Mouse (Mus musculus) adrenal gland, adult 2 months (tissue): Measurements from ENCODE around the gene Pard3. TPM values are rescaled to one million over a fixed set of nuclear protein-coding genes. Genes with fewer than 3 reads are reported as not detected.
A peak's percentile ranks its signal among the peaks of the same experiment; 100 is the strongest.

Experiments
- DNase-seq: peaks from one replicate; pipeline ENCODE4 v3.0.0; 2021
- polyA plus RNA-seq: library from polyadenylated mRNA; depleted of rRNA; stranded (reverse); fragments of >200 nt; gene quantifications from 2 replicates; pipeline ENCODE4 v1.2.3, GENCODE M21; 2012
- total RNA-seq, 2 experiments: library from RNA; stranded (reverse); gene quantifications; 2 replicates each; pipeline ENCODE4 v1.2.3; 2021

Pard3 gene
- total and polyA plus RNA-seq, 3 experiments: 31.4 to 56.9 (median 45.4) TPM

GRCm38 (mm10) chr8:127292307-127292706, 228.6 kb downstream of the Pard3 start:
- no peak for DNase-seq

DNA sequence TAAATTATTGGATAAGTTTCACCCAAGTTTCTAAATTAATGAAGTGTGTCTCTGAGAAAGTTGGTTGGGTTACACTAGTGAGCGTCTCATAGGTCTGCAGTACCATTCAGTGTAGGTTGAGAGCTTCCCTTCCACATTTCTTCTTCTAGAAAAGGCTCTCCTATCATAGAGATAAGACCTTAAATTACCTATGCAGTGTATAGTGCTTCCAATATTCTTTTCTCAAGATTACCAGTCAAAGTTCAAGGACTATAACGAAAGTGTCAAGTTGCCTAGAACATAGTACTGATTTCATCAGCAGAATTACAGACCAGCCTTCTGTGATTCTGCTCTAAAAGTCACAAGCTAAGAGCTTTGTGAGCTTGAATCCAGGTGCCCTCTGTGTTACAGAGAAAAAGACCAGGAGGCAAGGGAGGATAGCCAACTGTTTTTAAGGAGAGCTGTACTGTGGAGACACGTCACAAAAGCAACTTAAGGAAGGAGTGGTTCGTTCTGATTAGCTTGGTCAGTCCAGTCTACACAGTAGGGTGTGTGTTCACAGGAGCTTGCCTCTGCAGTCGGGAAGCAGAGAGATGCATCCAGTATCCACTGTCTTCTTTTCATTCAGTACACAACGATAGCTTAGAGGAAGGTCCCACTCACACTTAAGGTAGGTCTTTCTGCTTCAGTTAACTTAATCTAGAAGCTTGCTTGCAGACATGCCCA, 229.5 kb downstream of the Pard3 start:
- no peak for DNase-seq

DNA sequence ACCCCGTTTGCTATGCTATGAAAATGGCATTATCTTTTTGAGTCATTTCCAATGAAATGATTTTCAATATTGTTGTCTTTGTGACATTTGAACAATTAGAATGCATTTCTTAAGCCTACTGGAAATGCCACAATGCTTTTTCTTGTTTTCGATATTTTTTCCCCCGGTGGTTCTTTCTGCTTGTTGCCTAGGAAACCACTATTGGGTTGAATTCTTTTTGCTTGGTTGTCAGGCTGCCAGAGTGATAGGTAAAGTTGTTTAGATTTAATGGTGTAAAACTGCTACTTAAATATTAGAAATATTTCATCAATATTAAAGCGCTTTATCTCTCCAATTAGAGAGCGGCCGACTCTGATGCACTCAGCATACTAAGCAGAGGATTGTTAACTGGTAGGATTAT, 230.4 kb downstream of the Pard3 start:
- no peak for DNase-seq

- DNase-seq: no peak
Measured at GRCm38 (mm10) chr8:127295848-127296247, 232.2 kb downstream of the Pard3 start.

DNA sequence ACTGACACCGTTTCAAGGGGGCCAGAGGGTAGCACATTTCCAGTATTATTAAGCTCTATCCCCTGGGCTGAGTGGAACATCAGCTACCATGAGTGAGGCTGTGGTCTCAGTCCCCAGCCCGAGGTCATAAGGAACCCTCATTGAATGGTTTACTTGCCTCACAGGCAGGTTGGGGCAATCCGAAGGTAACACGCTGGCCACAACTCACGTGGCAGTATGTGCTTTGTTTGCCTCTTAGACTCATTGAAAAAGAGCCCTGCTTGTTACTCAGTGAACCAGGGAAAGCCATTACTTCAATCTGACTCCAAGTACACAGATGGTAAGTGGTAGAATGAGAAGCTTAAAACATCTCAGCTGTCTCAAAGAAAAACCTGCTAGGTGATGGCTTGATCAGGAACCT, 236.8 kb downstream of the Pard3 start:
- no peak for DNase-seq

DNA sequence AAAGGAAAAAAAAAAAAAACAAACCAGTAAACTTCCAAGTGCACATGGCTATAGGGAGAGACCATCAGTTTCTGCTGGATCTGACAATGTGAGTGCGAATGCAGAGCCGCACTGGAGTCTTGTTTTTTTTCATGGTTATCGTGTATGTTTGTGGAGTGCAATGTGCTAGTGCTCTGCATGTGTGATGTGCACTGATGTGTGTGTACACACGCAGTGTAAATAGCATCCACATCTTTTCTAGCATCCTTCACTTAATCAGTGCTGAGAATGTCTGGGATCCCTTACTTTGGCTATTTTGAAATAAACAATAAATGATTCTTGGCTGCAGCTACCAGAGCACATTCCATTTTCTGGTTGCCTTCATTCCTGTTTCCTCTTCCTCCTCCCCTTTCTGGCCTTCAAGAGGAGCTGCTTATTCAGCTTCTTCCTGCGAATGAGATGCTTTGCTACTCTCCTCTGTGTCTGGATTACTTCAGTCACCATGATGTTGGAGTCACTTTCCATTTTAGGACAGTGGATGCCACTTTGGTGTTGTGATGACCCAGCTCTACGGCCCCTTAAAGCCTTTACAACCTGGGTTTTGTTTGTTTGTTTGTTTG, 239.3 kb downstream of the Pard3 start:
- no peak for DNase-seq

DNA sequence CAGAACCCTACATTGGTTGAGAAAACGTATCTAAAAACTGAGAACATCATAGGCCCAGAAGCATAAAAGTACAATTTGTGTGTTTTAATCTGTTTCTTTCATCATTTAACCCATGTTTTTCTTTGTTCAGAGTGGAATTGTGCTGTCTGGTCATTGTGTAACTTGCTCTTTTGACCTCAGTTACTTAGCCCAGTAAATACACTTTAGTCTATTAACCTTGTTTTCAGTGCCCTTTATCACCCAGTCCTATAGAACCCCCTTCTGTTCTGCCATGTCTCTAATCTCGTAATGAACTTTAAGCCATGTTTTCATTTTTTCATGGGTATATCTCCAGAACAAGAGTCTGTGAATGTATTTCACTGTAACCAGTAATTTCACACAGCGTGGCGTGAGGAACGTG, 243.3 kb downstream of the Pard3 start:
- no peak for DNase-seq

DNA sequence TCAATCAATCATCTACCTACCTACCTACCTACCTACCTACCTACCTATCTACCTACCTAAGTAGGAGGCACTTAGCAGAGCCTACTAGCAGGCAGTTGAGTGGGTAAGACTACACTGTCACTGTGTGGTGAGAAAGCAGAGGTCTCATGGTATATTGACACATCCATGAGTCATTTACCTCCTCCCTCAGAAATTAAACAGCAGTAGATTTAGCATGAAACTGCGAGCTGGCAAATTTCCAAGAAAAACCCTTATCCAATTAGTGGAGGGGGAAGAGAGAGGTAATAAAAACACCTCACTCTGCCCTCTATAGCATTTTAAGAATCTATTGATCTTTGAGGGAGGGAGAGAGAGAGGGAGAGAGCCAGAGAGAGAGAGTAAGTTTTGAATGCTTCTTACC, 245.7 kb downstream of the Pard3 start:
- no peak for DNase-seq

- DNase-seq: no peak
Measured at GRCm38 (mm10) chr8:127315811-127316210, 252.1 kb downstream of the Pard3 start.

- peak; percentile 8 for DNase-seq
Measured at GRCm38 (mm10) chr8:127317914-127318313, 254.2 kb downstream of the Pard3 start.

GRCm38 (mm10) chr8:127318377-127319159, 254.9 kb downstream of the Pard3 start:
- DNase-seq: no peak

DNA sequence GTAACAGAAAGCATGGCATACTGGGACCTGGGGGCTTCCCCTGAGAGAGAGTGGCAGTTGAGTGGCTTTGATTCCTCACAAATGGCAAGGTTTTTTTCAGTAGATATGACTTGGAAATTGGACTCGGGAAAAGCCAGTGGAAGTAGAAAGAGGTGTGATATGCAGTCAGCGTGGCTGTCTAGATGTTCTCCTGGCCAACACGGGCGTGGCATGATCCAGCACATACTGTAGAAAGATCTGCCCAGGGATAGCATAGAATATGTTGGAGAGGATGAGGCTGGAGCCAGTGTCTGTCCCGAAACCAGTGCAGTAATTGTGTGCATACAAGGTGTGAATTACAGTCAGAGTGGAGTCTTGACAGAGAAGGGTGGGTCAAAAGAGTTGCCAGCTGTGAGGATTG, 257.2 kb downstream of the Pard3 start:
- DNase-seq: no peak

DNA sequence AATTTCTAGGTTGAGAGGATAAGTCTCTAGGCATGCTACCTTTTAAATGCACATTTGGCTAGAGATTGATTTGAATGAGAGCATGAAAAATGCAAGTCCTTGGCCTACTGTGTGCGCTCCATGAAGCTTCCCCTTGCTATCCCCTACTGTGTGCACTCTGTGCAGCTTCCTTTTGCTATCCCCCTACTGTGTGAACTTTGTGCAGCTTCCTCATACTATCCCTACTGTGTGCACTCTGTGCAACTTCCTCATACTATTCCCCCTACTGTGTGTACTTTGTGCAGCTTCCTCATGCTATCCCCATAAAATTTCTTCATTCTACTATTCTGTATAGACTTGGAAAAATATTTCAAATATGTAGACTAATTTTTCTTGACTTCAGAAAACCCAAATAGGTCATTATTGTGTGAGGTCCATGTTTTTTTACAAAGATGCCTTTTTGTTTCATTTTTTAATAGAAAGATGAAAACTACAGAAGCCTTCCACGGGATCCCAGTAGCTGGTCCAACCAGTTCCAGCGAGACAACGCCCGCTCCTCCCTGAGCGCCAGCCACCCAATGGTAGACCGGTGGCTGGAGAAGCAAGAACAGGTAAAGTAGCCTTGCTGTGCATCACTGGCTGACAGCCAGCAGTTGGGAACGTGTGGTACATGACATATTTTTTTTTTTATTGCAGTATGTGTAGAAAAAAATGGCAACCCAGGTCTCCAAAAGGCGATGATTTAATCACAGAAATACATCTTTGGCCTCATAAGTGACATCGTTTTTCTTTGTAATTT, 260.1 kb downstream of the Pard3 start:
- DNase-seq: no peak

GRCm38 (mm10) chr8:127324836-127325570, 261.3 kb downstream of the Pard3 start:
- DNase-seq: no peak

DNA sequence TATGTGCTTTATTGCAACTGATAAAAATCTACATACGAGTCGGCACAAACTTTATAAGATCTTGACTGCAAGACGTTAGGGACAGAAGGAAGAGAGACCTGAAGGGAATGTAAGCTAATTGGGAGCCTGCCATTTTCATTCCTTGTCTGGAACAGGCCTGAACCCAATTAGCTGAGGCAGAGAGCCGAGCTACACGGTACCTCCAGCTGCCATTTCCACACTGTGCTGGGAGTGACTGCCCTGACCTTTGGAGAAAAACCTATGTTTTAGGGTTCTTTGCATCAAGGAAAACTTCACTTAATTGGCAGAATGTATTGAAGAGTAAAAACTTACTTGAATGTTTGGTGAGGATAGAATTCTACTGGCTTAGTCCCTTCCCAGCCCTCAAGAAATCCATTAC, 262.1 kb downstream of the Pard3 start:
- no peak for DNase-seq

GRCm38 (mm10) chr8:127330258-127331187, 266.8 kb downstream of the Pard3 start:
- no peak for DNase-seq

- DNase-seq: peak; percentile 41
Measured at GRCm38 (mm10) chr8:127331751-127332150, 268.1 kb downstream of the Pard3 start.

DNA sequence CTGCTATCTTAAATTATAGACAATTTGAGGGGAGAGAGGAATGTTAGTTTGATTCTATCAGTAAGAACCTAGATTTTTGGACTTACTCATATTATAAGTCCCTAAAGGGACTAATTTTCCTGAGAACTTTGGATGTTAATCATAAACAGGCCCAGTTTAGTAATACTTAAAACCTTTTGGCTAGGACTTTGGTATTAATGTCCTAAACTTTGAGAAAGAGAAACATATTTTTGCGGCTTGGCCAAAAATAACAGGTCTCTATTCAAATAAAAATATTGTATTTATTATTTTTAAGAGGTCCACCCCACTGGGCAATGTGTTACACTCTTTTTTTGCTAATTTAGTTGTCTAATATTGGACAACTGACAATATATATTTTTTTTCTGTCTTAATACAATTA, 271.5 kb downstream of the Pard3 start:
- no peak for DNase-seq

- DNase-seq: no peak
Measured at GRCm38 (mm10) chr8:127338183-127338582, 274.5 kb downstream of the Pard3 start.

DNA sequence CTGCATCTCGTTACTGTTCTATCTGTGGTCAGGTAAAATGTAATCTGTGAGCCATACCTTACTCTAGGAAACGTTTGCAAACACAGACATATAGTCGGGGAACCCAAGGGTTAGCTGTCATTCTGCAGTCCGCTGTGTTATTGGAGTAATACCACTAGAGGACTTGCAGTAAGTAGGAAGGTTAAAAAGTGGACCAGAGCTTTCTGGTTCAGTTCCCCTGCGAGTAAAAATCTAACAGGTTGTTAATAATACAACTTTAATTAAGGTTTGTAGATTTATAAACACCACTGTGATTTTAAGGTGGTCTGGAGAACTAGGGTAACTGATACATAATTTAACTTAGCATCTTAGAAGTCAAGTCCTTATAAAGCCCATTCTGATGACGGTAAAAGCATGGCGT, 277.4 kb downstream of the Pard3 start:
- no peak for DNase-seq

- DNase-seq: no peak
Measured at GRCm38 (mm10) chr8:127343115-127343514, 279.4 kb downstream of the Pard3 start.
